In genomic region chr3:98941066-98941551, GRCm38 (mm10) we compare ENCODE assay signal across 8 mouse cellular contexts. TPM values are rescaled to one million over a fixed set of nuclear protein-coding genes. Genes with fewer than 3 reads are reported as not detected.
A peak's percentile ranks its signal among the peaks of the same experiment; 100 is the strongest.
DNase-seq lines count a peak whose midpoint lies in the region; ATAC-seq lines count a peak whose summit lies in the region.

No protein-coding gene starts in this region.

- H3K4me1 ChIP-seq in megakaryocyte, embryonic 14.5 days = no peaks in the 10 kb centered on the region
- peaks cover 11% of the 10 kb centered on the region for H3K4me1 ChIP-seq in limb, embryonic 15.5 days
- H3K4me1 ChIP-seq in stomach, embryonic 16.5 days (ENCODE audit: control insufficient read depth, insufficient read depth, low read length) = no peaks in the 10 kb centered on the region

- H3K4me3 ChIP-seq in megakaryocyte, embryonic 14.5 days (replicated peaks) = peak overlapping the region; percentile 78
- H3K4me3 ChIP-seq in limb, embryonic 15.5 days = peak overlapping the region; percentile 35
- peak overlapping the region; percentile 27 for H3K4me3 ChIP-seq in stomach, embryonic 16.5 days (replicated peaks; ENCODE audit: low read length)

- DNase-seq in adrenal gland, postnatal 14 days = peak; percentile 17
- DNase-seq in adrenal gland, adult 8-10 months = no peak
- no peak for DNase-seq in right cerebral cortex, postnatal 14 days
- DNase-seq in kidney, postnatal 36 days = no peak

- peak overlapping the region; percentile 63 for H3K4me2 ChIP-seq in limb, embryonic 15.5 days
- peak overlapping the region; percentile 54 for H3K4me2 ChIP-seq in stomach, embryonic 16.5 days (ENCODE audit: low read depth, low read length)

- H3K36me3 ChIP-seq in megakaryocyte, embryonic 14.5 days (replicated peaks; ENCODE audit: low read length) = no peaks in the 10 kb centered on the region
- no peaks in the 10 kb centered on the region for H3K36me3 ChIP-seq in limb, embryonic 15.5 days
- H3K36me3 ChIP-seq in stomach, embryonic 16.5 days (ENCODE audit: control insufficient read depth, insufficient read depth, low read length) = no peaks in the 10 kb centered on the region

- 0 out of 2 replicates have a peak overlapping the region, but pooled peaks have one; percentile 4 for H3K9ac ChIP-seq in limb, embryonic 15.5 days
- no peak overlapping the region for H3K9ac ChIP-seq in stomach, embryonic 16.5 days (ENCODE audit: low read length)

- no peak overlapping the region for H3K27ac ChIP-seq in limb, embryonic 15.5 days
- H3K27ac ChIP-seq in stomach, embryonic 16.5 days (ENCODE audit: low read length) = no peak overlapping the region

- peaks cover 17% of the 10 kb centered on the region; the same call in 1 of the 2 replicates for H3K9me3 ChIP-seq in megakaryocyte, embryonic 14.5 days
- H3K9me3 ChIP-seq in limb, embryonic 15.5 days = no peaks in the 10 kb centered on the region
- no peaks in the 10 kb centered on the region for H3K9me3 ChIP-seq in stomach, embryonic 16.5 days (replicated peaks; ENCODE audit: control insufficient read depth, low read length)

- no peak for ATAC-seq in megakaryocyte, adult 5-6 weeks (ENCODE audit: poor library complexity, severe bottlenecking)
- ATAC-seq in limb, embryonic 15.5 days (ENCODE audit: insufficient number of reproducible peaks, low FRiP score, low TSS enrichment, low read depth) = no peak
- no peak for ATAC-seq in stomach, embryonic 16.5 days (ENCODE audit: insufficient read depth, low FRiP score)

- 2% methylated on average over 24 of the region's 24 CpGs for WGBS in limb, embryonic 15.5 days
- 7% methylated on average over 24 of the region's 24 CpGs for WGBS in stomach, embryonic 16.5 days

- peaks cover 3% of the 10 kb centered on the region for H3K27me3 ChIP-seq in megakaryocyte, embryonic 14.5 days (replicated peaks)
- H3K27me3 ChIP-seq in limb, embryonic 15.5 days = no peaks in the 10 kb centered on the region
- no peaks in the 10 kb centered on the region for H3K27me3 ChIP-seq in stomach, embryonic 16.5 days (ENCODE audit: control insufficient read depth, insufficient read depth, low read length)

RNA-seq across cellular contexts. Expression of gene Hao2, which starts 48.1 kb away (rescaled TPM):
- total RNA-seq in adrenal gland, postnatal 14 days (2021) = 200 and 208 TPM in 2 replicates
- total RNA-seq in adrenal gland, adult 8-10 months (2022) = 100 to 1,000 TPM; 231 to 398 (median 393) TPM
- not detected in 2 replicates for polyA plus RNA-seq in megakaryocyte, embryonic 14.5 days (2012; ENCODE audit: insufficient read depth, low replicate concordance)
- not detected in 2 replicates for total RNA-seq in megakaryocyte, adult 5-6 weeks (2015)
- total RNA-seq in megakaryocyte, adult 5-6 weeks (2017) = not detected in 2 replicates
- not detected in 2 replicates for polyA plus RNA-seq in limb, embryonic 15.5 days (2015; fragmentation: Nextera tagmentation; extraction: Ambion mirVana)
- polyA plus RNA-seq in stomach, embryonic 16.5 days (2015; fragmentation: Nextera tagmentation; extraction: Ambion mirVana) = 5.0 and 6.5 TPM in 2 replicates

Comparison
In these comparisons a context has a peak if more than half of its experiments do, and no peak if none do; other contexts are left out.
1. H3K4me3 ChIP-seq: peak in every context shown above with its lines; median percentile 78 in megakaryocyte, embryonic 14.5 days; 35 in limb, embryonic 15.5 days; 27 in stomach, embryonic 16.5 days.
2. RNA of gene Hao2, which starts 48.1 kb away (total RNA-seq): 231 to 398 TPM in adrenal gland, adult 8-10 months and 200 to 208 TPM in adrenal gland, postnatal 14 days; not detected in megakaryocyte, adult 5-6 weeks; every median in the first group is over 100 times any median in the second.